Mouse (Mus musculus): ENCODE data around the gene Tnr.

The Tnr gene

DNA sequence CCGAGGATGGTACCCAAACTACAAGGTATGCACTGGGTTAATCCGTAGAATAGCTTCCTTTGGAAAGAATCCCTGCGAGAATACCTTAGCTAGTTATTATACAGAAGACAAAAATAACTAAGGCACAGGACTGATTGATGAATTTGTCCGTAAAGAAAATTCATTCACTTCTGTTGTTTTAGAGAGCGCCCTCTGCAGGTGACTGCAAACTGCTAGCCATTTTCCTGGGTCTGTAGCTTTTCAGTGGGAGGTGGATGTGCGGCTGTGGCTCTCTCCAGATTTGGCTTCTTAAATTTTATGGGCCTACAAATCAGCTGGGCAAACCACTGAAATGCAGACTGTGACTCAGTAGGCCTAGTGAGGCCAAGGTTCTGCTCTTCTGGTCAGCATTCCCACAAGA, 42.5 kb downstream of the Tnr start:
- DNase-seq (ENCODE audit: low spot score): no peak

DNA sequence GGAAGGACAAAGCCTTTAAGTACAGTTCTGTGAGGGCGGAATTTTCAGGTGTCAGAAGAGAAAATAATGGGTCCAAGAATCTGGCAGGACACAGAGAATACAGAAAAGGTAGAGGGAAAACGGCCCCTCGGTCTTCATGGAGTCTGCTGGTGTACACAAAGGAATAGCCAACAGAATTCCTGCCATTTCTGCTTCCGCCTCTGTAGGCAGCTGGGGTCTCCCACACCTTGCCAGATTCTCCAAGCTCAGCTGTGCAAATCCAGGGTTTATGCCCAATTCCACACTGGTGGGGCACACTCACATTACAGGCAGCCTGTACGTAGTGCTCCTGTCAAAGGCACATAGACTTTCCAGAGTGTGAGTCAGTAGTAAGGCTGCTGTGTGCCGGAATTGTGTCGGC, 43.6 kb downstream of the Tnr start:
- no peak for DNase-seq (ENCODE audit: low spot score)

DNA sequence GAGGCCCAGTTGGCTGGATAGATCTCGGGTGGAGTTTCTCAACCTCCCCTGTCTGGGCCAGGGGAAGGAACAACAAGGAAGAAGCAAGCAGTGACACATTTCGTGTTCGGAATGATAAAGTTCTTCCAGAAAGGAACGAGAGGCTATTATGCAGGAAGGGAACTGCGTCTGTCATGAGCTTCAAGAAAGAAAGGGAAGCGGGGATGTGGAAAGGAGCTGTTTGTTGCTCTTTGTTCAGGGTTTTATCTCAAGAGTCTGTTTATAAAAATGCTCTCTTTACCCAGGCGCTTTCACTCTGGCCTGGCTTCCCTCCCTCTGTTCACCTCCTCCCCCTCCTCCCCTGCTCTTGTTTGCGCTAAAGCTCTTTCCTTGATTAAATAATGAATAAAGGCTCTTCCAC, 46.7 kb downstream of the Tnr start:
- DNase-seq (ENCODE audit: low spot score): no peak

DNA sequence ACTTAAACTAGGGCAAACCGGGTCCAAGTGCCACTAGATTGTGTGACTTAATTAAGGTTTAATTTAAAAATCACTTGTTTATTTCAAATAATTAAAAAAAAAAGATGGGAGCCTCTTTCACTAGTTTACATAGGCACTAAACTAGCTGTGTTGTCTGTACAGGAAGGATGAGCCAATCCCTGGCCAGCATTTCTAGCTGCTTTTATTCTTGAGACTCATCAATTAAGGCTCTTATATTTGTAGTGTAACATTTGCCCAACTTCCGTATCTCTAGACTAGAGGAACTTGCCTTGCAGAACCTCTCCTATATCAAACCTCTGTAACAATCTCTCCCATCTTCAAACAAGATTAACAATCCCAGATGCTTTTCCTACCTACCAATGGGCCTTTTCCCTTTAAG, 47.3 kb downstream of the Tnr start:
- DNase-seq (ENCODE audit: low spot score): no peak

DNA sequence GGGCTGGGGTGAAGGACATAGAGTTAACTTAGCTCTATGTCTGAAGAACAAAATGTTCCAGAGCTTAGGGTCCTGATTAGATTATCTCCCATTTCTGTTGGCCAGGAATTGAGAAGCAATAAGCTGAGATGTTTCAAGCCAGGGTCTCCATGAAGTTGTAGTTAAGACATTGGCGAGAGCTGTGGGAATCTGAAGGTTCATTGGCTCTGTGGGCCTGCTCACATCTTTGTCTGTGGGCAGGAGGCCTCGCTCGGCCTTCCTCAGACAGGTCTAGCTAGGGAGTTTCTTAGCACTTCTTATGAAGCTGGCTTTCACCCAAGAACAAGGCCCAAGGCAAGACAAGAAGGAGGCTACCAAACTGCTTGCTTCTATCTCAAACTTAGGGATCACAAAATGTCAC, 48.4 kb downstream of the Tnr start:
- DNase-seq (ENCODE audit: low spot score): no peak

DNA sequence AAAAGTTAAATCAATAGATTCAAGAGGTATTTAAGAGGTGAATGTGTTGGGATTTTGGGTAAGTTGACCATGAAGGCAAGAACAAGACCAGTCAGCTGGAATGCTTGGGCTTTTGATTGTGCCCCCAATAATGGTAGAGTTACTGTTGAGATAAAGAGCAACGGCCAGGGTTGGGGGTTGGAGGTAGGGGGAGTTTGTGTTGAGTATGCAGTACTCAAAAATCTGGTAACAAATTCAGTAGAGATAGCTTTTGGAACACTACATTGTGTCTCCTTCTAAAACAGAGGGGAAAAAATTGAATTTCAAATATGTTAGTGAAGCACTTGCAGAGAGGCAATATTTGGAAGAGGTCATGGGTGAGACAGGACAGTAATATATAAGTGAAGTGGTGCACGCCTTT, 49.5 kb downstream of the Tnr start:
- no peak for DNase-seq (ENCODE audit: low spot score)

DNA sequence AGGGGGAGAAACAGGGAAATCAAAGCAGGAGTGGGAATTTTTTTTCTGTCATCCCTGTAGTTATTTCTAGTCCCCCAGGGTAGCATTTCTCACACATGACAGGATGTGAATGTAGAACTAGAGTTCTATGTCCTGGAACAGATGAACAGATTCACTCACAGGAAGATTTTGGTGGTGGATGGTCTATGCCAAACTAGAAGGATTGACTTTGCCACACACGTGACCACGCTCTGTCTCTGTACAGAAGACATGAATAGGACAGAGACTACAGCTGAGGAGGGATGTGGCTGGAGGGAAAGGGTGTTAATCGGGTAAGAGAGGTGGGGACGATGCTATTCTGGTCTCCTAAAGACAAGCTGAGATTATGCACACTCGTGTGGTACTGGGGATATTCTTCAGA, 51.1 kb downstream of the Tnr start:
- DNase-seq (ENCODE audit: low spot score): no peak

DNA sequence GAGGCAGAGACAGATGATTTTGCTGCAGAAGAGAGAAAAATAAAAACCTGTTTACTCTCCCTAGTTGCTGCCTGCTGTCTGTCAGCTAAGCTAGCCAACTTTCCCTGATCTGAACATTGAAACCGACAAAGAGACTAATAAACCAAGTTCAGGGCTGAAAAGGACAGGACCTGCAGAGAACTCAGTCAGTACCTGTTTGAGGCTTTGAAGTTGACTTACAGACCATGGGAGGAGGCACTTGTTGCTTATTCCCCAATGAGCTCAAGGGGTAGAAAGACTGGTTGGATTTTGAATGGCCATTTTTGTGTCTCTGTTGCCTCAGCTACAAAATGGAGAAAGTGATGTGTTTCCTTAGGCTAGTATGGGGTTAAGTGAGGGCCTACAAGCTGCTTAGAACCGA, 52.7 kb downstream of the Tnr start:
- DNase-seq (ENCODE audit: low spot score): no peak

DNA sequence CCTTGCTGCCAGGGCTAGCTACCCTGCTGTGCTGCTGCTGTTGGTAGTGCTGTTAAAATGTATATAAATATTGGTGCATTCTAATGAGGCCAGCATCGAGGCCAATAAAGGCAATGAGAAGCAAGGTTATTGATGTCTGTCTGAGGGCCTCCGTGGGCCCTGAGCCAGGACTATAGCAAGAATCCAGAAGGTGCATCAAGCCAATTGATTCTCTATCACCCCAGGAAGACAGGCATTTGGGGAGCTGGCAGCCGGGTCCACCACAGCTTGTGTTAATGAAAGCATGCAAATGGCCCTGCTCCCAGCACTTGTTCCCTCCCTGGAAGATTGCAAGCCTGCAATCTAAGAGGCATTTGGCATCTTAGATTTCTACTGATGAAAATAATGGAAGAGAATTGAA, 54.8 kb downstream of the Tnr start:
- DNase-seq (ENCODE audit: low spot score): no peak

DNA sequence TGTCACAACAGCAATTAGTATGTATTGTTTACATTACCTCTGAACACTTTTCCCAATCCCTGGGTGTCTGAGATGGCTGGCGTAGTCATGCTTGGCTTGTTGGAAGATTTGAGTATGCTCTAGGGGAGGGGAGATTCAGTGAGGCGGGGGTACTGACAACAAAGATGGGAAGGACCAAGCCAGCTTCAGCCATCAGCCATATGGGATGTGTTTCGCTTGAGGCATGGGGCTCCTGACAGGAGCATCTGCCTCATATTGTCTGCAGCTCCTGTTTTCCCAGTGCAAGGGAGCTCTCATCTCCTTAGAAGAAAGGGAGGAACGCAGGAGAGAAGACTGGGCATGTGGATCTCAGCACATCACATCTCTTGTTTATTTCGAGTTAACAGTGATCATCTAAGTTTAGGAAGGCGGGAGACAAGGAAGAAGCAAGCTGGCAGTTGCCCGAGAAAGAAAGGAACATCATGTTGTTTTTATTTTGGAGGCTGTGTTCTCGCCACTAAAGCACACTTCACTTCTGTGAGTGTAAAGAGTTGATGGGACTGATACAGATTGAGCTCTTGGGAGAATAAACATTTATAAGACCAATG, 56.9 kb downstream of the Tnr start:
- no peak for DNase-seq (ENCODE audit: low spot score)

DNA sequence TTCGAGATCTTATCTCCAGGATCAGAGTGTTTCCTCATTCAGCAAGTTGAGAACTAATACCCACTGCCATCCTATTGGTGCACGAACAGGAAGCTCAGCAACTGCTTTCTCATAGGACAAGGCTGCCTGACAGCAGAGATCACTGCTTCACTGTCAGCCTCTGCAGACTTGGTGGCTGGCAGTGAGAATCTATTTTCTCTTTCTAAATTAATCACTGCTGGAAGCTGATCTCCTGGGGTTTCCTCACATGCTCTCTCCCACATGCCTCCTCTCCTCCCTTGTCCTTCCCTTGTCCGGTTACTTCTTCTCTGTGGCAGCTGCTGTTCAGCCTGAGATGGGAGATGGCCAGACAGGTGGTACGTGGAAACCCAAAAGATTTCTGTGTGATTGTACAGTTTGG, 60.3 kb downstream of the Tnr start:
- DNase-seq (ENCODE audit: low spot score): peak; percentile 11

DNA sequence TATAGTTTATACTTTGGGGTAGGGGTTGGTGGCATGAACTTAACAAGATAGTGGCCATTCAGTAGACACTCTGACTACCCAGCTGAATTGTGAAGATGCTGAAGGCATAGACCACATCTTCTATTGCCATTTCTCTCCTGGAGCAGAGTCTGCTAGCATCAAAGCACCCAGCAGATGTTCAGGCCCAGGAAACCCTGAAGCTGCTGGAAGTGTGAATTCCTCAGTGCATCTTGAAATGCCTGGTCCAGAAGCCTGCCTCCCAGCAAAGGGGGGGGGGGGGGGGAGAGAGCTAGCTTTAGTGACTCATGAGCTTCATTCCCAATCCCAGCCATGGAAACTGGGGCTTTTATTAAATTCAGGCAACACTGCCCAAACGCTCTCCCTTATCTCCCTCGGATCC, 65.2 kb downstream of the Tnr start:
- no peak for DNase-seq (ENCODE audit: low spot score)

DNA sequence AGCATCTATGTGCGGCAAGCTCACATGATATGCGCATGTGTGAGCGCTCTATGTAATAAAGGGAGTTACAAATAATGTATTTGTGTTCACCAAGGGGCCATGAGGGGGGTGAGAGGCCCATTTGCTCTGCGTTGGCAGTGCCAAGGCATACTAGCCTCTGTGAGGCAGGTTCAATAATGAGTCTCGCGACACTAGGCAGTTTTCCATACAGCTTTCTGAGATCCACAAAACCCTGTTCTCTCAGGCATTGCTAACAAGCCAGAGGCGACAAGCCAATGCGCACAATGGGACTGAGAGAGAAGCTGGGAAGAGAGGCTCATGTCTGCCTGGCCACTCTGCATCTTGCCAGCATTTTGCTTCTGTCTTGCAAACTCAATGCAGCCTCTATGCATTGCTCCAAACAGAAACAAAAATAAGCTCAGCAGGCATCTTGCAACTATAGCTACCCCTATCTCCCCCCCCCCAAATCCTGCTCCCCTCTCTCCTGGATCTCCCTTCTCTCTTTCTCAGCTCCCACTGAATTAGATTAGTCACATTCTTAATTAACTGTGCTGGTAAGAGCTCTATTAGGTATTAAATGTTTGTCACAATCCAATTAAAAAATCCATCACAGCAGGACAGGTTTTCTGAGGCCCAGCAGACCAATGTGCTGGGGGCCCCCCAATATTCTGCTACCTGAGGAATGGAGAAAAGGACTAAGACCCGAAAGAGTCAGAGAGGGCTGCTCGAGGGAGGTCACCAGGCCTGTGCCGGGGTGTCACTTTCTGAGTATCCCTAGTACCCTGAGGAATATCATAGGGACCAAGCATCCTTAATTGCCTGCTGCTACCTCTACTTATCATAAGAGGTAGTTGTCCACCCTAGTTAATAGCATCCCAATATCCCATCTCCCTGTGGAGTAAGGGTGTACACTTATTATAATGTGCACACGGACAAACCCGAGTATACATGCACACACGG, 70.8 kb downstream of the Tnr start:
- DNase-seq (ENCODE audit: low spot score): no peak

DNA sequence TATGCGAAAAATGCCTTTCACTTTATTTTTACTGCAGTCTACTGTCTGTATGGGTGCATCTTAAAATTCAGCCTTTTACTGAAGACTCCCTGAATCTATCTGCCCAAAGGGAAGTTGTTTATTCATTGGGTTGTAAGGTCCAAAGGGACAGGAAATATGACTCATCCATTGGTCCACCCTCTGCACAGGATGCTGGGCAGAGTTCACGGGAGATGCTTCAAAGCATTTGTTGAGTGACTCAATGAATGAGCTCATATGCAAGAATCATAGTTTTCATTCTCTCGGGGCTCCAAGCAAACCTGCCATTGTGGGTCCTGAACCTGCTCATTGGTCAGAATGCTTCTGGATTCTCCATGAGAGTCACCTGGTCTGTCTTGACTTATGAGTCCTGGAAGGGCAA, 72.2 kb downstream of the Tnr start:
- no peak for DNase-seq (ENCODE audit: low spot score)

DNA sequence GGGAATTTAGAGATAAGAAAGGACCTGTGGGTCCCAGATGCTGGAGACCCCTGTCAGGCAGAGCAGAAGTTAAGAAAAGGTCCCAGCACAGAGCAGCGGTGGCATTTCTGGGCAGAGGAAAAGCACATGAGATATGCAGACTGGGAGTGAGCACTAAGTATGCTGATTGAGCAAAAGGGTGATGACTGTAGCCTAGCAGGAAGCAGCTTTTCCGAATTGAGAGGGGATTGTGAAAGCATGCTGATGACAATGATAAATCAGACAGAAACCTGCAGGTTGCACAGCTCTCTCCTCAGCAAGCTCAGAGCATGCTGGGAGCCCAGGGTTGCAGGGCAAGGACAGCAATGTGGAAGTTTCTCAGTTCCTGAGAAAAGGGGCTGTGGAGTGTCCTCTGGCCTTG, 73.1 kb downstream of the Tnr start:
- DNase-seq (ENCODE audit: low spot score): peak; percentile 26

DNA sequence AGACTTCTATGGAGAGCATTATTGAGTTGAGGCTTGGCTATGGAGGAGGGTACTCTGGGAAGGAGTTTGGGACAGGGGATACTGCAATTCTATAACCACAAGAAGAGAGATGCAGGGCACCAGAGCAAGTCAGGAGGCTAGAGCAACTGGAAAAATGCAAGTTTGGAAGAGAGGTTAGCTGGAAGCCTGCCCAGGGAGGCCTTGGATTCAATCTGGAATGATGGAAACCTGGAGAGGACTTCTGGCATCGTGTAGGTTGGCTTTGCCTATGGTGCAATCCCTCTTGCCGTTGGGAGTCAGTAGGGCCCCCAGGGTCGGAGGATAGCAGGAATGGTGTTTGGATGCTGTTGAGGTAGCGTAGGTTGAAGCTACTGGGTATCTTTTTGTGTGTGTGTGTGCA, 90.0 kb downstream of the Tnr start:
- DNase-seq (ENCODE audit: low spot score): peak; percentile 48

DNA sequence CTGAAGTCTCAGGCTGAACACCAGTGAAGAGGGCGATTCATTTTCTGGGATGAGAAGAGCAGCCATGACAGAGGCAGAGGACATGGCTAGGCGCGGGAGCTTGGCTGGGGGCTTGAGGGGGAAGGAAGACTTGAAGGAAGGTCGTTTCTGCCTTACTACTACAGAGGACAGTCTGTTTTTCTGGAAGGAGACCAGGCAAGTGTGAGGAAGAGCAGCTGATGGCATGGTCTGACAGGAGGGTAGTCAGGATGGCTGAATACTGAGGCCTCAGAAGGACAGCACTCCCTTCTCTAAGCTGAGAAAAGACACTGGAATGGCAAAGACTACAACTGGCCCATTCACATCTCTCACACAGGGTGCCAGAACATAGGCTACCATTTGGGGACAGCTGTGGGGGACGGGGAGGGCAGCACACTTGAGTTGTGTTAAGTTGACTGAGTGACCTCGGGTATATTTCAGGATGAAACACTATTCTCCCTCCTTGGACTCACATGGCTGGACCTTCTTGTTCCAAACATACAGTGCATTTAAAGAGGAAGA, 90.6 kb downstream of the Tnr start:
- DNase-seq (ENCODE audit: low spot score): no peak

DNA sequence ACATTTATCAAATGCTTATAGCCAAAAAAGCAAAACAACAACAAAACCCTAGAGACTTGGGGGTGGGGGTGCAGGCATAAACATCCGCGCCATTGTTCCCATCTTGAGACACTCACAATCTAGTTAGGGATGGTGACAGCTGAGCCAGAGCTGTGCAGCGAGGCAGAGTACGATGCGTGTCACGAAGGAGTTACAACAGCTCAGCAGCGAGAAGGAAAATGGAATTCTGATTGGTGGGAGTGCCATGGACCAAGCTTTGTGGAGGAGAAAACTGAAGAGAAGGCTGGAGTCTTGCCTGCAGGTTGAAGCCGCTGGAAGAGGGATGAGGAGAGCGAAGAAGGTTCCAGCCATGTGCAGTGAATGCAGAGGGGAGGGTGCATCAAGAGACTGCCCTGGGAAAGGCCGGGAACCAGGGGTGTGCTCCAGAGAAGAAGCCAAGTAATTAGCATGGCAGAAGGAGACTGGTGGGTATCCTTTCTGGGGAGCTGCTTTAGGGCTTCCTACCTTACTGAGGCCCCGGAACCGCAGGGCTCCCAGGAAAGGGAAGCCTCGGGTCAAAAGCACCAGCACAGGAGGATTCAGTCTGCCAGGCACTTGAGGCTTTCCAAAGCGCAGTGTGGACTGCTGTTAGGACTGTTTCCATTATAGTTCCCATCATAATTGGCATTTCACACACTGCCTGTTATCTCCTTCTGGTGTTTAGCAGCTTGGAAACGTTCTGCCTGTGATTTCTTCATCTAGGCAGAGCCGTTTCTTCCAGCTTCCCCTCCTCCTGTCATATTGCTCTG, 91.3 kb downstream of the Tnr start:
- peak; percentile 49 for DNase-seq (ENCODE audit: low spot score)

DNA sequence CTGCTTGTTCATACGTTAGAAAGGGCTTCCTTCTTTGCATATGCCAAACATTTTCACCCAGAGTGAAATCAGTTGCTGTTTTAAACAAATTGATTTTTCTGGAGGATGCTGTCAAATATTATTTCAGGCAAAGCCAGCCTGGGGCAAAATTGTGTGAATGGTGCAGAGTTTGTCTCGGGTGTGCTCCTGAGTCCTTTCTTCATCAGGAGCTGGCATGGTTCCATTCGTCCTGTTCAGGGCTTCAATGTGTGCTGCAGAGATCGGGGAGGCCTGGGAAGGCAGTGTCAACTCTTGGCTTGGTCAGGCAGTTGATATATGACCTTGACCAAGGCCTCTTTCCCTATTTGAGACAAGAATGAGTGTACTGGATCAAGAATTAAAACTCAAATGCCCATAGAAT, 92.1 kb downstream of the Tnr start:
- DNase-seq (ENCODE audit: low spot score): peak; percentile 12

DNA sequence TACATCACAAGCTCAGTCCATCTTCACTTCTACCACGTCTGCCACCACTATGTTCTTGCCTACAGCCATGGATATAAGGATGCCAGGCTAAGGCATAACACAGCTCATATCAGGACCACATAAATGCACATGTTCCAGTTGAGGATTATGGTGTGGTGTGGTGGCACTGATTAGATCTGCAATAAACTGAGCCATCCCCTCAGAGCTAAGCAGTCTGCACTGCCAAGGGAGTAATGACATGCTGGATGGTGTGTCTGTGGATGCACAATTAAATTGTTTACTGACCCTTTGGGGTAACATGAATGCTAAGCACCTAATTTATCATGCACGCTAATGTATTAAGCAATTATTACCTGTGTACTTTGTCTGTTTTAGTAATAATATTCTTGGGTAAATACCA, 95.6 kb downstream of the Tnr start:
- DNase-seq (ENCODE audit: low spot score): no peak

DNA sequence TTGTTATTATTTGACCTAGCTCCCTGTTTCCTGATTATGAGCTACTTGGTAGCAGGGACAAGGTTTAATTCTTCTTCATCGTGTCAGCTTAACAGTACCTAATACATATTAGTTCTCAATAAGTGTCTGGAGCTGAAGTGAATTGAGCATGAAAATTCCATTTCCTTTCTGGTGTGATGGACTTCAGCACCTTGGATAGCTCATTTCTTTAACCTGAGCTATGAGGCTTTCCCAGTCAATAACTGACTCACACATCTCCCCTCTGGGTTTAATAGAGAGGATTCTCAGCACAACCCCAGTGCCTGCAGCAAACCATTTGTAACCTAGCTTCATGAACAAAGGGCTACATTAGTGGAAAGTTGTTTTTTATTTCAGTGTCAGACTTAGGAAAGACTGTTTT, 97.8 kb downstream of the Tnr start:
- DNase-seq (ENCODE audit: low spot score): peak; percentile 62

DNA sequence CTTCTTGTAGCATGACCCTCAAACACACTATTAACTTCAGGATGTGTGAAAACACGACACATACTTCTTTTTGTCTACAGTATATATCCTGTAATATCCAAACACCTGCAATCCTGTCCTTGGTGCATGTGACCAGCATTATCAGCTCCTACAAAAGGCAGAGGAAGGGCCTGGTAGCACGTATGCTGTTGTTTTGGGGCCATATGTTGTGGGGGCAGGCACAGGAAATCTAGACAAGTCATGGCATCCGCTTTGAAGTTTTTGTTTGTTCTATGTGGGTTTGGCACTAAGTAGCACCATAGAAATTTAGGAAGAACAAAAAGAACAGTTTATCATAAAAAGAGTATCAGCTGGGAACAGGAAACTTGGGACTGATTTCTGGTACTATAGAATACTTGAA, 105.5 kb downstream of the Tnr start:
- DNase-seq (ENCODE audit: low spot score): no peak

All from adipocyte (in vitro differentiated cells).